Mouse (Mus musculus) liver, embryonic 14 days (tissue): ENCODE measurements around the gene Dand5. TPM values are rescaled to one million over a fixed set of nuclear protein-coding genes. Genes with fewer than 3 reads are reported as not detected.

Experiments used
- polyA plus RNA-seq: library from polyadenylated mRNA; depleted of rRNA; stranded (reverse); fragments of >200 nt; gene quantifications from 2 replicates; pipeline ENCODE4 v1.2.3, GENCODE M21; 2012; rRNA removed

Gene Dand5
- 2.0 and 2.1 TPM in 2 replicates for polyA plus RNA-seq

GRCm38 (mm10) chr8:84822723-84823122 lies at the start of gene Dand5:
Dand5 (minus strand) TSS chr8:84822823.

GRCm38 (mm10) chr8:84871376-84872308 lies 49.0 kb upstream of the Dand5 start, which contains the start of gene Syce2:
Syce2 (plus strand) TSS chr8:84872111.

DNA sequence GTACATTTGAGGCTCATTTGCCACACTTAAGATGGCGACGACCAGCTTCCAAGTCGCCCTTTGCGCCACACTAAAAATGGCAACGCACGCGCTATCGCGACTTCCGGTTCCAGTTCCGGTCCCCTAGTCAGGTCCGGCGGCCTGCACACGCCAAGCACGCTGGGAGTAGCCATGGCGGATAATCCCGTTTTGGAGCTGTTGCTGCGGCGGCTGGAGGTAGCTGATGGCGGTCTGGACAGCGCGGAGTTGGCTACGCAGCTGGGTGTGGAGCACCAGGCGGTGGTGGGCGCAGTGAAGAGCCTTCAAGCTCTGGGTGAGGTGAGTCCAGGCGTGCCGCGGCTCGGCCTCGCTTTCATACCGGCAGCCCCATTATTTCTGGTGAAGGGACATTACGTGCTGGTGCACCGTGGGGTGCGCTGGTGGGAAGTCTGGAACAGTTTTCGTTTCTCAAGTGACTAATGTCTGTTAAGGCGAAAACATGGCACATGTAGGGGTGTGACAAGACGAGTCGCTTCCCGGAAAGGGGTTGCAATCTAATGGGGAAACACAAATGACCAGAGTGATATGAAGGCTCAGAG lies 34.3 kb upstream of the Dand5 start, which contains the start of gene Farsa:
Farsa (plus strand) TSS at position 126 of the 578 bp plus-strand sequence.

GRCm38 (mm10) chr8:84846722-84847572 lies 24.3 kb upstream of the Dand5 start, which contains the start of gene Calr:
Calr (minus strand) TSS chr8:84846934.

DNA sequence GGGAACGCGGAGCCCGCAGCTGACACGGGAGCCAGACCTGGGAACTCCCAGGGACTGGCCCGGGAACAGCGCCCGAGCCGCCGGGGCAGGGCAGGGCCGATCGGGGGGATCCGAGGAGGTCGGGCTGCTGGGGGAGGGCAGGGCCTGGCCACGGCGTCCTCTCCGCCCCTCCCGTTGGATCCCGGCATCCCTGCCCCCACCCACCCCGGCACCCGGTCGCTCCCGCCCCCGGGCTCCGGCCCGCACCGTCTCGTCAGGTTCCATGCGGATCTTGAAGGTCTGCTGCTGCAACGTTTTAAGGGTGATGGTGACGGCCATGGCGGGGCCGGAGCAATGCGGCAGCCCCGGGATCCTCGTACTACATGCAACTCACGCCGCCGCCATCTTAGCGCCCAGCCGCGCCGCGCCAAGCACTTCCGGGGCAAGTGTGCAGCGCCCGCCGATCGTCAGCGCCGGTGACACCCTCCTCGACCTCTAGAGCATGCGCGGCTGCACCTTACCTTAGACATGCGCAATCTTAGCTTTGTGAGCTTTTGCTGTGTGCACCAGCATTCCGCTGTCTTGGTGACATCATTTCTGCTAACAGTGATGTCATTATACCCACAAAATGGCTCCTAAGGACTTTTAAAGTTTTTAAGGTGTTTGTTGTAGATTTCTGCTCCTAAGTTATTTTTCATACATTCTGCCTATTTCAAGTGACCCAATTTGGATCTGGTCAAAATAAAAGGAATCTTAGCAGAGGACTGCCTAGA lies 17.8 kb upstream of the Dand5 start, which contains the start of gene Rad23a:
Rad23a (minus strand) TSS at position 418 of the 752 bp plus-strand sequence.

DNA sequence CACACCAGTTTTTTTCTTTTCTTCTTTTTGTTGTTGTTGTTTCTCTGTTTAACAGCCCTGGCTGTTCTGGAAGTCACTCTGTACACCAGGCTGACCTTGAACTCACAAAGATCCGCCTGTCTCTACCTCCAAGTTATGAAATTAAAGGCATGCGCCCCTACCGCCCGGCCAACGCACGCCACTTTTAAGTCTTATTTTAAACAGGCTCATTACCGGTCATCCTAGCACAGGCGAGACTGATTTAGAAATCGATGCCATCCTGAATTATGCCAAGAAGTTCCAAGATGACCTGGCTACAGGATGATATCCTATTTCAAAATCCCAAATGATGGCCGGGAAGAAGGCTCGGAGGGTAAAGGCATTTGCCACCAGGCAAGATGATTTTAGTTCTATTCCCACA lies 8.9 kb upstream of the Dand5 start, which contains the start of gene Gadd45gip1:
Gadd45gip1 (plus strand) TSS at position 33 of the 400 bp plus-strand sequence.

GRCm38 (mm10) chr8:84799999-84800831 lies 22.4 kb downstream of the Dand5 start, which contains the start of gene Nfix:
Nfix (minus strand) TSS chr8:84800344.

Other genes starting within 250 kb of the Dand5 start
- gene Ier2, start 160.0 kb downstream of the Dand5 start, polyA plus RNA-seq = 5.7 and 8.2 TPM in 2 replicates
- gene Trmt1, start 136.5 kb downstream of the Dand5 start, polyA plus RNA-seq = 33.2 and 38.8 TPM in 2 replicates
- gene Nacc1, start 135.0 kb downstream of the Dand5 start, polyA plus RNA-seq = 16.6 and 18.7 TPM in 2 replicates
- gene Lyl1, start 121.4 kb downstream of the Dand5 start, polyA plus RNA-seq = 38.3 and 41.4 TPM in 2 replicates
- gene G430095P16Rik, start 99.8 kb downstream of the Dand5 start, polyA plus RNA-seq = 9.3 and 9.7 TPM in 2 replicates
- 1.2 and 1.3 TPM in 2 replicates for gene Nfix, start 22.5 kb downstream of the Dand5 start, polyA plus RNA-seq
- gene Gadd45gip1, start 8.7 kb upstream of the Dand5 start, polyA plus RNA-seq = 29.9 and 31.7 TPM in 2 replicates
- 116 and 127 TPM in 2 replicates for gene Rad23a, start 17.8 kb upstream of the Dand5 start, polyA plus RNA-seq
- gene Calr, start 24.1 kb upstream of the Dand5 start, polyA plus RNA-seq = 310 and 322 TPM in 2 replicates
- 50.9 and 57.3 TPM in 2 replicates for gene Farsa, start 34.2 kb upstream of the Dand5 start, polyA plus RNA-seq
- gene Syce2, start 49.3 kb upstream of the Dand5 start, polyA plus RNA-seq = 30.4 and 31.4 TPM in 2 replicates
- 29.5 and 35.0 TPM in 2 replicates for gene Gcdh, start 71.1 kb upstream of the Dand5 start, polyA plus RNA-seq
- 177 and 217 TPM in 2 replicates for gene Klf1, start 79.1 kb upstream of the Dand5 start, polyA plus RNA-seq
- 8.3 and 10.6 TPM in 2 replicates for gene Dnase2a, start 85.7 kb upstream of the Dand5 start, polyA plus RNA-seq
- gene Mast1, start 114.5 kb upstream of the Dand5 start, polyA plus RNA-seq = 0.03 and 0.05 TPM in 2 replicates
- not detected in 2 replicates for gene Rtbdn, start 124.2 kb upstream of the Dand5 start, polyA plus RNA-seq
- not detected in 2 replicates for gene Gm49661, start 146.6 kb upstream of the Dand5 start, polyA plus RNA-seq
- gene Prdx2, start 146.8 kb upstream of the Dand5 start, polyA plus RNA-seq = 1,069 and 1,310 TPM in 2 replicates
- 57.5 and 63.1 TPM in 2 replicates for gene Rnaseh2a, start 146.9 kb upstream of the Dand5 start, polyA plus RNA-seq
- gene Junb, start 155.9 kb upstream of the Dand5 start, polyA plus RNA-seq = 7.7 and 8.0 TPM in 2 replicates
- 4.1 and 4.6 TPM in 2 replicates for gene Hook2, start 167.8 kb upstream of the Dand5 start, polyA plus RNA-seq
- gene Best2, start 191.7 kb upstream of the Dand5 start, polyA plus RNA-seq = not detected in 2 replicates
- 76.1 and 91.5 TPM in 2 replicates for gene Asna1, start 202.5 kb upstream of the Dand5 start, polyA plus RNA-seq
- gene Trir, start 204.0 kb upstream of the Dand5 start, polyA plus RNA-seq = 99.1 and 106 TPM in 2 replicates
- 23.4 and 27.0 TPM in 2 replicates for gene Tnpo2, start 214.1 kb upstream of the Dand5 start, polyA plus RNA-seq
- 7.6 and 9.4 TPM in 2 replicates for gene Fbxw9, start 237.2 kb upstream of the Dand5 start, polyA plus RNA-seq
- gene Gm5741, start 245.2 kb upstream of the Dand5 start, polyA plus RNA-seq = 0.22 and 0.31 TPM in 2 replicates
- 20.6 and 21.6 TPM in 2 replicates for gene Dhps, start 248.9 kb upstream of the Dand5 start, polyA plus RNA-seq